Mouse (Mus musculus): ENCODE measurements around the gene Utrn. TPM values are rescaled to one million over a fixed set of nuclear protein-coding genes. Genes with fewer than 3 reads are reported as not detected.

Utrn gene
- polyA plus RNA-seq, 1 experiment from 2014 or later: 16.0 TPM

- ATAC-seq (ENCODE audit: low read depth): no peak
- 89% methylated on average over 2 of the region's 2 CpGs for WGBS
- Histone ChIP-seq H3K4me1 (ENCODE audit: control insufficient read depth, insufficient read depth, low read length) (no peaks in the 10 kb centered on the region), H3K27me3 (ENCODE audit: control insufficient read depth, insufficient read depth, low read length) (no peaks in the 10 kb centered on the region), H3K9ac (replicated peaks; ENCODE audit: low read depth, low read length) (no peak overlapping the region), H3K4me3 (ENCODE audit: low read depth, low read length) (no peak overlapping the region), H3K36me3 (ENCODE audit: control insufficient read depth, insufficient read depth, low read length) (no peaks in the 10 kb centered on the region), H3K4me2 (ENCODE audit: low read depth, low read length) (no peak overlapping the region), H3K9me3 (ENCODE audit: control insufficient read depth, low read length) (no peaks in the 10 kb centered on the region), H3K27ac (ENCODE audit: low read depth, low read length) (no peak overlapping the region)
Measured at GRCm38 (mm10) chr10:12805826-12806225, 63.3 kb downstream of the Utrn start.

- WGBS: 74% methylated on average over 1 of the region's 1 CpGs
- Histone ChIP-seq H3K9ac (replicated peaks; ENCODE audit: low read depth, low read length) (no peak overlapping the region), H3K27ac (ENCODE audit: low read depth, low read length) (no peak overlapping the region), H3K4me3 (ENCODE audit: low read depth, low read length) (no peak overlapping the region), H3K9me3 (ENCODE audit: control insufficient read depth, low read length) (no peaks in the 10 kb centered on the region), H3K27me3 (ENCODE audit: control insufficient read depth, insufficient read depth, low read length) (no peaks in the 10 kb centered on the region), H3K36me3 (ENCODE audit: control insufficient read depth, insufficient read depth, low read length) (no peaks in the 10 kb centered on the region), H3K4me1 (ENCODE audit: control insufficient read depth, insufficient read depth, low read length) (no peaks in the 10 kb centered on the region), H3K4me2 (ENCODE audit: low read depth, low read length) (no peak overlapping the region)
- ATAC-seq (ENCODE audit: low read depth): no peak
Measured at GRCm38 (mm10) chr10:12803939-12804338, 65.2 kb downstream of the Utrn start.

- no peak for ATAC-seq (ENCODE audit: low read depth)
- Histone ChIP-seq H3K4me3 (ENCODE audit: low read depth, low read length) (no peak overlapping the region), H3K4me2 (ENCODE audit: low read depth, low read length) (no peak overlapping the region), H3K36me3 (ENCODE audit: control insufficient read depth, insufficient read depth, low read length) (no peaks in the 10 kb centered on the region), H3K9ac (replicated peaks; ENCODE audit: low read depth, low read length) (no peak overlapping the region), H3K27me3 (ENCODE audit: control insufficient read depth, insufficient read depth, low read length) (no peaks in the 10 kb centered on the region), H3K9me3 (ENCODE audit: control insufficient read depth, low read length) (no peaks in the 10 kb centered on the region), H3K27ac (ENCODE audit: low read depth, low read length) (no peak overlapping the region), H3K4me1 (ENCODE audit: control insufficient read depth, insufficient read depth, low read length) (no peaks in the 10 kb centered on the region)
- 95% methylated on average over 2 of the region's 2 CpGs for WGBS
Measured at GRCm38 (mm10) chr10:12799416-12799815, 69.7 kb downstream of the Utrn start.

GRCm38 (mm10) chr10:12798248-12798647, 70.9 kb downstream of the Utrn start:
- no peak overlapping the region for H3K9ac ChIP-seq (replicated peaks; ENCODE audit: low read depth, low read length)
- H3K36me3 ChIP-seq (ENCODE audit: control insufficient read depth, insufficient read depth, low read length): no peaks in the 10 kb centered on the region
- H3K27ac ChIP-seq (ENCODE audit: low read depth, low read length): no peak overlapping the region
- no peak overlapping the region for H3K4me2 ChIP-seq (ENCODE audit: low read depth, low read length)
- H3K4me3 ChIP-seq (ENCODE audit: low read depth, low read length): no peak overlapping the region
- no peak for ATAC-seq (ENCODE audit: low read depth)
- no peaks in the 10 kb centered on the region for H3K27me3 ChIP-seq (ENCODE audit: control insufficient read depth, insufficient read depth, low read length)
- 97% methylated on average over 4 of the region's 4 CpGs for WGBS
- no peaks in the 10 kb centered on the region for H3K4me1 ChIP-seq (ENCODE audit: control insufficient read depth, insufficient read depth, low read length)
- H3K9me3 ChIP-seq (ENCODE audit: control insufficient read depth, low read length): no peaks in the 10 kb centered on the region

GRCm38 (mm10) chr10:12796510-12796840, 72.7 kb downstream of the Utrn start:
- Histone ChIP-seq H3K4me3 (ENCODE audit: low read depth, low read length) (no peak overlapping the region), H3K27ac (ENCODE audit: low read depth, low read length) (no peak overlapping the region), H3K36me3 (ENCODE audit: control insufficient read depth, insufficient read depth, low read length) (no peaks in the 10 kb centered on the region), H3K27me3 (ENCODE audit: control insufficient read depth, insufficient read depth, low read length) (no peaks in the 10 kb centered on the region), H3K4me2 (ENCODE audit: low read depth, low read length) (no peak overlapping the region), H3K9ac (replicated peaks; ENCODE audit: low read depth, low read length) (no peak overlapping the region), H3K4me1 (ENCODE audit: control insufficient read depth, insufficient read depth, low read length) (peaks cover 3% of the 10 kb centered on the region; the same call in 1 of the 2 replicates), H3K9me3 (ENCODE audit: control insufficient read depth, low read length) (no peaks in the 10 kb centered on the region)
- WGBS: 92% methylated on average over 1 of the region's 1 CpGs
- no peak for ATAC-seq (ENCODE audit: low read depth)

GRCm38 (mm10) chr10:12795796-12796509, 73.2 kb downstream of the Utrn start:
- no peak for ATAC-seq (ENCODE audit: low read depth)
- no peak overlapping the region for H3K4me3 ChIP-seq (ENCODE audit: low read depth, low read length)
- no peaks in the 10 kb centered on the region for H3K36me3 ChIP-seq (ENCODE audit: control insufficient read depth, insufficient read depth, low read length)
- 67% methylated on average over 8 of the region's 8 CpGs for WGBS
- no peaks in the 10 kb centered on the region for H3K9me3 ChIP-seq (ENCODE audit: control insufficient read depth, low read length)
- no peak overlapping the region for H3K27ac ChIP-seq (ENCODE audit: low read depth, low read length)
- no peak overlapping the region for H3K4me2 ChIP-seq (ENCODE audit: low read depth, low read length)
- H3K27me3 ChIP-seq (ENCODE audit: control insufficient read depth, insufficient read depth, low read length): no peaks in the 10 kb centered on the region
- H3K9ac ChIP-seq (replicated peaks; ENCODE audit: low read depth, low read length): no peak overlapping the region
- H3K4me1 ChIP-seq (ENCODE audit: control insufficient read depth, insufficient read depth, low read length): peaks cover 3% of the 10 kb centered on the region; the same call in 1 of the 2 replicates

- no peaks in the 10 kb centered on the region for H3K27me3 ChIP-seq (ENCODE audit: control insufficient read depth, insufficient read depth, low read length)
- peak; percentile 58; the same call in 1 of the 2 replicates for ATAC-seq (ENCODE audit: low read depth)
- peaks cover 3% of the 10 kb centered on the region; the same call in 1 of the 2 replicates for H3K4me1 ChIP-seq (ENCODE audit: control insufficient read depth, insufficient read depth, low read length)
- WGBS: 10% methylated on average over 6 of the region's 6 CpGs
- no peak overlapping the region for H3K4me2 ChIP-seq (ENCODE audit: low read depth, low read length)
- no peaks in the 10 kb centered on the region for H3K9me3 ChIP-seq (ENCODE audit: control insufficient read depth, low read length)
- no peak overlapping the region for H3K4me3 ChIP-seq (ENCODE audit: low read depth, low read length)
- H3K36me3 ChIP-seq (ENCODE audit: control insufficient read depth, insufficient read depth, low read length): no peaks in the 10 kb centered on the region
- H3K9ac ChIP-seq (replicated peaks; ENCODE audit: low read depth, low read length): no peak overlapping the region
- no peak overlapping the region for H3K27ac ChIP-seq (ENCODE audit: low read depth, low read length)
Measured at GRCm38 (mm10) chr10:12792049-12792448, 77.1 kb downstream of the Utrn start.

- no peaks in the 10 kb centered on the region for H3K27me3 ChIP-seq (ENCODE audit: control insufficient read depth, insufficient read depth, low read length)
- H3K4me3 ChIP-seq (ENCODE audit: low read depth, low read length): no peak overlapping the region
- no peak overlapping the region for H3K4me2 ChIP-seq (ENCODE audit: low read depth, low read length)
- no peak for ATAC-seq (ENCODE audit: low read depth)
- H3K9me3 ChIP-seq (ENCODE audit: control insufficient read depth, low read length): no peaks in the 10 kb centered on the region
- H3K27ac ChIP-seq (ENCODE audit: low read depth, low read length): no peak overlapping the region
- H3K36me3 ChIP-seq (ENCODE audit: control insufficient read depth, insufficient read depth, low read length): no peaks in the 10 kb centered on the region
- WGBS: 56% methylated on average over 3 of the region's 3 CpGs
- H3K4me1 ChIP-seq (ENCODE audit: control insufficient read depth, insufficient read depth, low read length): peaks cover 3% of the 10 kb centered on the region; the same call in 1 of the 2 replicates
- H3K9ac ChIP-seq (replicated peaks; ENCODE audit: low read depth, low read length): no peak overlapping the region
Measured at GRCm38 (mm10) chr10:12790881-12791280, 78.3 kb downstream of the Utrn start.

- no peak for ATAC-seq (ENCODE audit: low read depth)
- H3K4me1 ChIP-seq (ENCODE audit: control insufficient read depth, insufficient read depth, low read length): peaks cover 3% of the 10 kb centered on the region; the same call in 1 of the 2 replicates
- WGBS: 93% methylated on average over 1 of the region's 1 CpGs
Measured at GRCm38 (mm10) chr10:12788529-12788928, 80.6 kb downstream of the Utrn start.

More at GRCm38 (mm10) chr10:12788529-12788928, 80.6 kb downstream of the Utrn start:
- Histone ChIP-seq H3K27me3 (ENCODE audit: control insufficient read depth, insufficient read depth, low read length) (no peaks in the 10 kb centered on the region), H3K4me3 (ENCODE audit: low read depth, low read length) (no peak overlapping the region), H3K9ac (replicated peaks; ENCODE audit: low read depth, low read length) (no peak overlapping the region), H3K27ac (ENCODE audit: low read depth, low read length) (no peak overlapping the region), H3K36me3 (ENCODE audit: control insufficient read depth, insufficient read depth, low read length) (no peaks in the 10 kb centered on the region), H3K9me3 (ENCODE audit: control insufficient read depth, low read length) (no peaks in the 10 kb centered on the region), H3K4me2 (ENCODE audit: low read depth, low read length) (no peak overlapping the region)
